Mouse (Mus musculus) heart, adult 18-20 months (tissue): ENCODE results near the gene Tspan9. TPM values are rescaled to one million over a fixed set of nuclear protein-coding genes. Genes with fewer than 3 reads are reported as not detected.

ENCODE experiments used
- DNase-seq, 2 experiments: peaks; one replicate each; pipeline ENCODE4 v3.0.0; 2021 to 2022; ENCODE audit warnings: mixed read lengths in 1 of 2
- total RNA-seq, 2 experiments: library from RNA; stranded (reverse); gene quantifications; 2 replicates each; pipeline ENCODE4 v1.2.3; 2021

The Tspan9 gene
- total RNA-seq, 2 experiments from 2014 or later, result 83.1 to 104 TPM

DNA sequence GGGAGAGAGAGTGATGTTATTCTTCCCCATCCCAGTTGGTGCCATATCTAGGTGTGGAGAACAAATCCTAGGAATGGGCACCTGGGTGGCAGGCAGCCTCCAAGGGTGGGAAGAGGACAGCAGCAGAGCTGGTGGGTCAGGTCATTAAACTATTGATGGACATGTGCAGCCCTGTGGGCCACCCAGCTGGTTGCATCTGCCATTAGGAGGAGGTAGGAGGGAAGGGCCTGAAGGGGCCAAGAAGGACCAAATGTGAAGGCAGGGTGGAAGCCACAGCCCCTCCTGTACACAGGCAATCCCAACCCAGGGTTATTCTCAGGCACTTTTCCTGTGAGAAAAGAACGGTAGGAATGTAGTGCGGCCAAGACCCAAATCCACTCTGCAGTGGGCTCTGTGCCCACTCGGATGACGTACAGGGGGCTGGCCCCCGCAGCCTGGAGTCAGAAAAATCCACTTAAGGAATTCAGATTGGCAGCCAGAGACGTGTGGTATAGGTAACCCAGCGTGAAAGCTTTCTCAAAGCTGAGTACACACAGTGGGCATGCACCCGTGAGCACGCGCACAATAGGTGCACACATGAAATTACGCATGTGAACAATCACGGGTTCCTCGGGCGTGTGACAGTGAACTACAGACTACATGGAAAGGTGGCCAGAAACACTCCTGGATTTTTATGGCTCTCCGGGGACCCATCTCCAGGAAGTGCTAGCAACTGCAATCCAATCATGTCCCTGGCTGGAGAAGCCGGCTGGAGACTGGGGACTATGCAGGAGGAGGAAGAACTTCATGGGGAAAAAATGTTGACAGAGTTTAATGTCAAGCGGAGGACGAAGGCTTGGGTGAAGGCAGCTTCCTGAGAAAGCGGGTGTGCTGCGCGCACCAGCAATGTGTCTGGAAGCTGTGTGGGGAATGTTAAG lies 67.0 kb downstream of the Tspan9 start:
- peak; percentile 57 to 69 for DNase-seq

DNA sequence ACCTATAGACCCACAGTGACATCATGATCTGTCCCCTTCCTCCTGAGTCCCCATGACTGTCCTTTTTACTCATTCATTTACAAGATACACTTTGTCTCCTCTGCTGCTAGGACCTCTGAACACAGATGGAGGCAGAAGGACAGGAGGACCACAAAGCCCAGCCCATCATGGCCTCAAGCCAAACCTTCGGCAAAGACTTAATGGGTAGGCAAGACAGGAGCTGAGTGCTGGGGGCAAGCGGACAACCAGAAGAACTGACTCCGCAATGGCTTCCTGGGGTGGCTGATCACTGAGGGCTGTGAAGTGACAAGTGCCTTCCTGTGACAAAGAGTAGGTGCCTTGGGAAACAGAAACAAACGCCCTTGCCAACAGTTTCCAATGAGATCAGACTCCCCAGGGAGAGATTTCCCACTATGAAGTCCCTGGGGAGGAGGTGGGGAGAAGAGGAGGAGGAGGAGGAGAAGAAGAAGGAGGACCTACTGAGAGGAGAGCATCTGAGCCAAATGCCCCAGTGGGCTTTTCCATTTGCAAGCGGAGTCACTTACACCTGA lies 67.9 kb downstream of the Tspan9 start:
- DNase-seq, result peak; percentile 45 to 51

DNA sequence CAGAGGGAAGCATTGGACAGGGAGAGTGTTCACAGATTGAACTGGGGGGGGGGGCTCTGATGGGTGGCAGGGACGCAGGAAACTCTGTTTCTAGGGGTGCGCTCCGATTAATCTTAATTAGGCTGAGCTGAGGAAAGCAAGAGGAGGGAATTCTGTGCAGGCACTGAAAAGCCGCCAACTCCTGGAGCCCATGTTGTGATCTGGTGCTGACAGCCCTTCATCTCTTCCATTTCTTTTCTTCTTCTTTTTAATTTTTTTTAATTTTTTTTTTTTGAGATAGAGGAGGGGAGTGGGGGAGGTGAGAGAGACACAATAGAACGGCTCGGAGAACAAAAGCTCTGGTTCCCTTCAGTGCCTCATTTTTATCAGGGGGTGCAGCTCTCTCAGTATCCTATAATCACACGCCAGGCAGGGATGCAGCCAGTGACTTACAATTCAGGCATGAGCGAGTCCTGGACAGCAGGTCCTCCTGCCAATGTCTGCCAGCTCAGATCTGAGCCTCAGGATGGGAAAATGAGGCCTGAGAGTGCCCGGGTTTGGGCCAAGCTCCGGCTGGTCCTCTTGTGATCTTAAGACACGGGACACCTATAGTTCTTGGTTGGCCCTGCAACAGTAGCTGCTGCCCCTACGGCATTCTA lies 72.4 kb downstream of the Tspan9 start:
- DNase-seq, result no peak

DNA sequence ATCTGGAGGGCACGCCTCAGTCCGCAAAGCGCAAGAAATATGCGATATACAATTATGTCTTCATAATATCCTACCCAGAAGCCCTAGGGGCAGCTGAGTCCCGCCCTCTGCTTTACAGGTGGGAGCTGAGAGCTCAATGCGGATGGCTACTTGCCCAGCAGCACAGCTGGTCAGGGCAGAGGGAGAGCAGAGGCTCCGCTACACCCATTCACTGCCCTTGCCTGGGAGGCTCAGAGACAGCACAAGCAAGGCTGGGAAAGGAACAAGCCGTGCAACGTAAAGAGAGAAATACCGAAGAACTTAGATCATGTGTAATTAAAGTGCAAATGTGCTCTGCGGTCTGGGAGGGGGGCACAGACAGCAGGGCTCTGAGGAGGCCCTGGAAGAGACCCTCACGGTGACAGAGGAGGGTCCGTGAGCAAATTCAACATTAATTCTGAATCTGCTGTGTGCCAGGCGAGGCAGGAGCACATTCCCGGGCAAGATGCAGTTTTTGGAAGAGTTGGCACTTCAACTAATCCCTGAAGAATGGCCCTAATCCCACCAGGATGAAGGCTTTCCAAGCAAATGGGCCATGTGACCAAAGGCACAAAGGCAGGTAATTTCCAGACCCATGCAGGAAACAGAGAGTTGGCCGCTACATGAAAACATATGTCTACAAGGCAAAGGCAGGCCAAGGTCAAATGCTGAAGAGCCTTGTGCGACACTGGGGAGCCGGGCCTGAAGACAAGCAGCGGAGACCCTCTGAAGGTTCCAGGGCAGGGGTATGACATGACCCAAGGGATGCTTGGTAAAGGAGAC lies 73.1 kb downstream of the Tspan9 start:
- no peak for DNase-seq

DNA sequence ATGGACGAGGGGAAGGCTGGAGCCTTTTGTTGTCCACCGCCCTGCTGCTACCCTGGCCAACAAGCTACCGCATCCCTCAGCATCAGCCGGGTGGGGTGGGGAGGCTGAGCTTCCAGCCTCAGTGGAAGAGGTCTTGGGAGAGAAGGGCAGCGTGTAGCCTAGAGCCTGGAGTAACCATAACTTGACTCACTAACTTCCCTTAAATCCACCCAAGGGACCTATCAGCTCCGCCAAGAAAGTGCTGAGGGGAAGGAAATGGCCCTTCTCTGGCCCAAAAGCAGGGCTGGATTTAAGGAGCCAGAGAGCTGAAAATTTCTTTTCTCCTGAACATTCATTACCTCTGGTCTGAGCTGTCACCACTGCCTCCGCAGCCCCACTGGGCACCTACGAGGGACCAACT lies 75.2 kb downstream of the Tspan9 start:
- peak; percentile 47 to 65 for DNase-seq

DNA sequence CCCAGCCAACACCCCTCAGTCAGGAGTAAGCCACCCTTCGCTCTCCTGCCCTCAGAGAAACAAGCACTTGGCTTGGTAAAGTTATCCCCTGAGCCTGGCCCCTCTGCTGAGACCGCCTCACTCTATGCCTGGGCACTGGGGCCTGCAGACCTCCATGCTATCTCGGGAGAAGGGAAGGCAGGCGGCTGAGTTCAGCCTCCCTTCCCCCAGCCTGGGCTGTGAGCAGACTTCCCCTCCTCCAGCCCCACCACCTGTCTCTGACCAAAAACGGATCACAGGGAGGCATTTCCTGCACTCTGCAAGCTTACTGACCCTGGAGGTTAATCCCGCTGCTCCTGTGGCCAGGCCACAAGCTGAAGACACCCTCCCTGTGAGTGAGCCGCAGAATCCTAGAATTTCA lies 77.4 kb downstream of the Tspan9 start:
- DNase-seq, result no peak

DNA sequence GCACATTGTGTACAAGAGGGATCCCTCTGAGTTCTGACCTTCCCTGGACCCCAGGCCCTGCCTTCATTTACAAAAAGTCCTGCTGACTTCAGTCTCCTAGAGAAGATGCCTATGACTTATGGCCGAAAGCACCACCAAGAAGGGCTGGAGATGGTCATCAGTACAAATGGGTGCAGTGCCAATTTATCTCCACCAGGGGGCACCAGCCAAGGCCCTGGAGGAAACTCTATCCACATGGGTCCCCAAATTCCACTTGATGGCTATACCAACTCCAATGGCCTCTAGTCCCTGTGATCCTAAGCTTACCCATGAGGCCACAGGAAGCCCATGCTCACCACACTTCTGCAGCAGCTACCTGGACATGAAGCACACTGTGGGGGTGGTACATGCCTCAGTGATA lies 79.9 kb downstream of the Tspan9 start:
- DNase-seq, result peak; percentile 45 to 74

DNA sequence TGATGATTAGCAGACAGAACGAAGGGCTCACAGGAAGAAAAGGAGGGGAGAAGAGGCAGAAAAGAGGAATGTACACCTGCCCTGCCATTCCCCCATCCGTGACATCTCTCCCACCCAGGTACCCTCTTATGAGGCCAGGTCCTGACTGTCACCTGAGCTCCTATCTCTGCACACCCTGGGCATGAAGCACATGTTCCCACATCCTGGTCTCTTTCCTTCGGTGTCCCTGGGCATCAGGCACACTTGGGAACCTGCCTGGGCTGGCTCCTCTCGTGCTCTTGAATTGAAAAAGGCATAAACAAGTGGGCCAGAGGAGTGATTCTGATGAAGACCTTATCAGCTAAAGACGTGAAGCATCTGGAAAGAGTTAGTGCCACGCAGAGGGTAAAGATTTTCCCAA lies 80.6 kb downstream of the Tspan9 start:
- no peak for DNase-seq

DNA sequence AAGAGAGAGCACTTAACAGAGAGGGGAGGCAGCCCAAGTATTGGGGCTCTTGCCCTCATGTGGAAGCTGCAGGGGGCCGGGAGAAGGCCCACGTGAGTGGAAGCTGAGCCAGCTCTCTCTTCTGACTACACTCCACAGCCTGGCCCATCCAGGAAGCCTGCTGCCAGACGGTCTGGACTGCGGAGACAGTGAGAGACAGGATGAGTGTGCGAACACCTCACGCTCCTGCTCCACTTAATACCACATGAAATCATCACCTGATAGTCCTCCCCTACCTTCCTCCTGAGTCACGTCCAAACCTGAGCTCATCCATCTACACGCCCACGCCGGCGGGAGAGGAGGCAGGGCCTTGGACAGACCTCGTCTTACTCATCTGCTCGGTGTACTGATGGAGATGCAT lies 81.2 kb downstream of the Tspan9 start:
- DNase-seq, result no peak

DNA sequence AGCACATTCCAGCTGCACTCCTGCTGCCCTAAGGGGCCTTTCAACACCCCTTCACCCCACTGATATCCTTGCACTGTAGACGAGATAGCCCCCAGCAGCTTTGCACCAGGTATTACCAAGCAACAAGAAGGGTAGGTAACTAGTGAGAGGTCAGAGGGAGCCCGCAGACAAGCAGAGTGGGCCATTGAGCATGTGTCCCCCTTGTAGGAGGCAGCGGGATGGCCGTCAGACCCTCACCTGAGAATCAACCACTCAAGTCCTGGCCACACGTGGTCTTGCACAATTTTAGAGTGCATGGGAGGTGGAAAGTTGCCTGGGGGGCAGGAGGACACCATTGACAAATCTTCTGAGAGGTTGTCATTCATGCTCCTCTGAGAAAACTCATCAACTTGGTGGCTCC lies 82.1 kb downstream of the Tspan9 start:
- DNase-seq, result no peak

DNA sequence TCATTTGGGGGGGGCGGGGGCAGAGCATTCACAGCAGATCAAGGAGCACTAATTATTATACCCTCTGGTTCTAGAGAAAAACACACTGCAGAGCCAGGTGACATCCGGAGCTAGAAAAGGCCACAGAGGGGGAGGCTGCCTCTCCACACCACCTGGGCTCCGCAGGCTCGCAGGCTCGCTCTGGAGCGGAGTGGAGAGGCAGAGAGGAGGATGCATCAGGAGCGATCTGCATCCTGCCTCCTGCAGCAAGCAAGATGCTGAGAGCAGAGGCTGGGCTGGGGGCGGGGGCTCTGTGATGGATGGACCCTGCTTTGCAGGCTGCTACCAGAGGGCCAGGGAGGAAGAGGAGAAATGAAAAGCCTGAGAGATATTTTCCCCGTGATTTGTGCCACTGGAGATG lies 84.8 kb downstream of the Tspan9 start:
- DNase-seq, result no peak

DNA sequence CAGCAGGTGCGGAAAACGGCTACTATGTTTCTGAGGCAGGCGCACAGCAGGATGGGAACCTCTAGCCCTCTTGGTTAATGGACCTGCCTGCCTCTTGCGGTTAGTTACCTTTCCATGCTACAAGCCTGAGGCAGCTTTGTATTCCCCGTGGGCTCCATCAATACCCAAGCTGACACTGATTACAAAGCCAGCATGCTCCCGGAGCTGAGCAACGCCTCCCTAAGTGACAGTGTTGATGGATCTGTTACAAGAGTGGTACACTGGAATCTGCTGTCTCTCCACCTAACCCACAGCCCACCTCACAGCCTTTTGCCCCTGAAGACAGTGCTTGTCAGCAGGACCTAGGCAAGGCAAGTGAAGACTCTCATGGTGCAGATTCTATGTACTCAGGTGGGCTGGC lies 85.2 kb downstream of the Tspan9 start:
- DNase-seq, result no peak

DNA sequence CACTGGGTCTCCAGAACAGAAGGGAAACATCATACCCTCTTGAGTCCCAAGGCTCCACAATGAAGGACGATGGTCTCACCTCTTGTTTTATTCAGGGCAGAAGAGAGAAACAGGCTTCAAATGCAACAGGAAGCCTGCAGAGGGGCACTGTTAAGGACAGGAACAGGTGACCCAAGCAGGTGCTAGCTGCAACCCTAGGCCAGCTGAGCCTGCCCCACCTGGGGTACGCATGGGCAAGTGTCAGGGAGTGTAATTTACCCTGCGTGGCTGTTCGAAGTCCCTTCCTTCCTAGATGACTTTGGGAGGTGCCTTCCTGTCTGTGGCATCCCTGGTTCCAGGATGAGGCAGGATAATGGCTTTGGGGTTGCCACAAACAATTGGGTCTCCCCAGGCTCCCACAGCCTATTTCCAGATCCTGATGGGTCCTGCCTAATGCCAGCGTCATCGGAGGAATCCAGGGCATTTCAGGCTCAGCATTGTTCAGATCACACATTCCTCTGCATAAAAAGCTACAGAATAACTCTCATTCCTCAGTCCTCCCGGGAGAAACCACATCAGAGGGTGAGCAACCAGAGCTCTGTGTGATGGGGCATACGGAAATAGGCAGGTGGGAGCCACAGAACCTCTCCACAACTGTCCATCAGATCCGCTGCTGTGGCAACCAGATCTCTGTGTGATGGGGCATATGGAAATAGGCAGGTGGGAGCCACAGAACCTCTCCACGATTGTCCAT lies 90.2 kb downstream of the Tspan9 start:
- DNase-seq, result no peak

DNA sequence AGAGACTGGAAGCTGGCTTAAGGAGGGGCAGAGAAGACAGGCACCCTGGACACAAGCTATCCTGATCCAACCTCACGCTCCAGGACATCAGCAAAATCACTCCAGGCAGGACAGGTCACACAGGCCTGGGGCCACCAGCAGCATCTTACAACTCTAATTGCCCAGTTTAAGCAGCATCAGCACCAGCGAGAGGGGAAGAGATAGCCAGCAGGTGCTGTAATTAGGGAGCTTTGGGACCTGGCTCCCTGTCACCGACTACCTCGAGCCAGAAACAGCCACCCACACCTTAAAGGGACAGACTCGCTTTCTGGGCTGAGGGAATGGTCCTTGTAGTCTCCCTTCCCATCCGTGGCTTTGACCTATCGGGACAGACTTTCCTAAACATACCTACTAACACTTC lies 95.7 kb downstream of the Tspan9 start:
- DNase-seq, result no peak

DNA sequence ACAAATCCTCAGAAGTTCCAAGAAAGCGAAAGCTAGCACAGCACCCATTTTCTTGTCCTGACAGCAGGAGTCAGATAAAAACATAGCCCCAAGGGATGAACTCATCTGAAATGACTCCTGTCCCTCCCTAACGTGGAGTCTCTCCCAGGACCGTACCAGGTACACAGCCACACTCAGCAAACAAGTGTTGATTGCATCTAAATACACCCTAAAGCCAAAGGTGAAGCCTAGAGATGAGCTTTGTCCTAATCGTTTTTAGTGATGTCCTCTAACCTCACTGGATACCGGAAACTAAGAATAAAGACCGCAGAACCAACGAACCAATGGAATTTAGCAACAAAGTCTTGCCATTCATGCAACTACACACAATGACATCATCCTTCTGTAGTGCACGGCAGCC lies 96.2 kb downstream of the Tspan9 start:
- DNase-seq, result no peak

DNA sequence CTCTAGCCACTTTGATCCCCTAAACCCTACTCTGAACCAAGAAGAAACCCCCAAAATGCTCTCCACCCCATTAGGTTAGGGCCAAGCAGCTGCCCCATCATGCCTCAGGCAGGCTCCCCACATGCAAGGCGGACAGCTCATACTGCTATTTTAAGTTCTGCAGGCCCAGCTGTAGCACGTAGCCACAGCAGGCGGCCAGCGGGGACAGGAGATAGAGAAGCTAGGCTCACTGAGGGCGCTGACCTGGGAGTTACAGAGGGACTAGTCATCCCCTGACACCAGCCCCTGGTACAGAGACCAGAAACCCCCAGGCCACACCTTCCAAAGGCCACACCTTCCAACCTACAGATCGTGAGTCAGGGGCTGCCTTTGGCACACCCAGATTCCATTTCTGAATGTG lies 96.6 kb downstream of the Tspan9 start:
- DNase-seq, result peak; percentile 62 to 75

DNA sequence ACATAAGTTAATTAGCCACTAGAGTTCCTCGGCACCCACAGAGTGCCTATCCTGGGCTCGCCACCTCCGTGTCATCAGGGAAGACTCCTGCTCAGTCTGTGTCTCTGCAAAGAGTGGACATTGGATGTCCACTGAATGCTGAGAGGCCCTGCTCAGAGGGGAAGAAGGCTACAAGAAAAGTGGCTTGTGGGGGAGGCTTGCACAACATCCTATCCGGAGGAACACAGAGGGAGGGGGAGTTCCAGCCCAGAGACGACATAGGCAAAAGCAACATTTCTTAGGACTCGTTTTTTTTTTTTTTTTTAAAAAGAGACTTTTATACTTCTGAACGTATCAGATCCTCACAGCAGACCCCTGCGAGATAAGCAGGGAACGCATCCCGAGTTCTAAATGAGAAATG lies 98.7 kb downstream of the Tspan9 start:
- DNase-seq, result no peak

DNA sequence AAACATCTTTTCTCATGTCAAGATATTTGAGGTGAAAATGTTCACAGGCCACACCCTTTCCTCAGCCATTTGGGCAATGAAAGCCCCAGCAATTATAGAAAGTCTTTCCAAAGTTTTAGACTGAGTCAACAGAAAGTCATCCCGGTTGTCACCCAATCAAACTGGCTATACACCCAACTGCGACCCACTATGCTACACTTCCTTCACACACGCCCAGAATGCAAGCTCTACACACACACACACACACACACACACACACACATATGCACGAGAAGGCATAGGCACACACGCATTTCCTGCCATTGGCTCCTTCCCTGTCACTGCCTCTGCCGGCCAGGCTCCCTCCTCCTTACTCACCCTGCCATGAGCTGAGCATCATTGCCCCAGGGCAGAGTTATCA lies 99.9 kb downstream of the Tspan9 start:
- no peak for DNase-seq

DNA sequence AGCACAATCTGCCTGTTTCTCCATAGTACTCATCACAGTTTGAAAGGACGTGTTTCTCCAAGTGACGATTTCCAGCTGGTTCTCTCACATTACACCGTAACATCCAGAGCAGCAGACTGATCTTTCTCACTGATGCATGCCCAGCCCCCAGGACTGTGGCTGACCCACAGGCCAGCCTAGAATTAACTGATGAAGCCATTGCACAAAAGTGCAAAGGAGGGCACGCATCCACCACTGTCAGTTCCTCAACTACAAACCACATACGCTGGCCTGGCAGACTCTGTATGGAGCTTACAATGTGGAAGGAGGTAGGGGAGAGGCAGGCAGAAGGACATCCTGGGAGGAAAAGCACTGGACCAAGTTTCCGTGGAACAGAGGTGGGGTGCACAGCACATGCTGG lies 101.6 kb downstream of the Tspan9 start:
- no peak for DNase-seq

DNA sequence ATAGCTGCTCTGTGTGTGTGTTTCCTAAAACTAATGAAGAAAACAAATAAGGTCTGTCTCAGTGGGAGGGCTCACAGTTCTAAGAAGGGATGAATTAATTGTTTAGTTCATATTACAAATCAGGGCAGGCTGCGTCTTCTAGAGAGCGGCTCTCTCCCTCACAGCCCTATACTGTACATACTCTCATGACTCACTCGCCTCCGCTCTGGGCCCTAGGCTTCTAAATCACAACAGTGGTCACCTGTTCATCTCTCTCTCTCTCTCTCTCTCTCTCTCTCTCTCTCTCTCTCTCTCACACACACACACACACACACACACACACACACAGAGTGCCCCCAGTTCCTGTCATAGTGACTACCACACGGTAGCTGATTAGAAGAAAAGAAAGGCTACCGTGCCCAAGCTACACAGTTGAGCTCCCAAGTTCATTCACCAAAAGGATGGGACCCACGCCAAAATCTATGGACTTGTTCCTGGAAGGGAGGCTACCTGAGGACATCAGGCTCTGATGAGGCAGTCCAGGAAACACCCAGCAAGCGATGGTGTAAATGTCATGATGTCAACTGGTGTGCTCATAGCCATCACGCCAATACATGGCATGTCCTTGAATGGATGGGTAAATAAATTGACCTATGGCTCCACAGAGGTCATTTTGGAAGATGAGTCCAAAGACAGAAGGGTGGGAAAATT lies 104.2 kb downstream of the Tspan9 start:
- no peak for DNase-seq

DNA sequence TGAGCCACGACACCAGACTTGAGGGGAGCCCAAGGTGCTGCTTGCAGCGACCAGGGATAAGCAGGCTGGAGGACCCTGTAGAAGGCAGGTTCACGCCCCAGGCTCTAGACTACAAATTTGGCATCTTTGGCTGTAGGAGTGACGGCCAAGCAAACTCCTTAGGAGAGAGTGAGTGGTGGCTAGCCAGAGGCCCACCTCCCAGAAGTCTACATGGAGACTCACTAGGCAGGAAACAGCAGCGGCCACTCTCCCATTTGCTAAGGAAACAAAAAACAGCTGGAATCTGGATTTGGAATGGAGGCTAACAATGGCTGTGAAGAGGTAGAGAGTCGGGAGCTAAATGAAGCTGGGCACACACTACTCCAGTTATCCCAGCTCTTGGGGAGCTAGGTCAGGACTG lies 104.8 kb downstream of the Tspan9 start:
- DNase-seq, result no peak
